Mouse (Mus musculus) skeletal muscle tissue, adult 2 months (tissue): ENCODE results near the gene Ccdc50.

Experiments
- DNase-seq: peaks from one replicate; pipeline ENCODE4 v3.0.0-alpha.2; 2012; ENCODE audit warnings: low read depth, low spot score

Ccdc50 gene

GRCm38 (mm10) chr16:27388761-27389451, at the start of gene Ccdc50:
Ccdc50 (plus strand) TSS chr16:27388869.
- peak; percentile 59 for DNase-seq

GRCm38 (mm10) chr16:27347521-27347920, 41.1 kb upstream of the Ccdc50 start:
- no peak for DNase-seq

GRCm38 (mm10) chr16:27348359-27348758, 40.3 kb upstream of the Ccdc50 start:
- no peak for DNase-seq

GRCm38 (mm10) chr16:27349235-27349634, 39.4 kb upstream of the Ccdc50 start:
- DNase-seq = no peak

- DNase-seq = no peak
Measured at GRCm38 (mm10) chr16:27349878-27350532, 38.7 kb upstream of the Ccdc50 start.

- no peak for DNase-seq
Measured at GRCm38 (mm10) chr16:27354464-27354863, 34.2 kb upstream of the Ccdc50 start.

- no peak for DNase-seq
Measured at GRCm38 (mm10) chr16:27360059-27360458, 28.6 kb upstream of the Ccdc50 start.

- no peak for DNase-seq
Measured at GRCm38 (mm10) chr16:27370191-27370590, 18.5 kb upstream of the Ccdc50 start, which contains the start of gene Uts2b. Uts2b (minus strand) TSS chr16:27370239.

- no peak for DNase-seq
Measured at GRCm38 (mm10) chr16:27370700-27371099, 18.0 kb upstream of the Ccdc50 start.

GRCm38 (mm10) chr16:27374139-27374538, 14.5 kb upstream of the Ccdc50 start:
- DNase-seq = peak; percentile 36

- DNase-seq = no peak
Measured at GRCm38 (mm10) chr16:27375318-27375717, 13.4 kb upstream of the Ccdc50 start.

GRCm38 (mm10) chr16:27376556-27376955, 12.1 kb upstream of the Ccdc50 start:
- no peak for DNase-seq

- DNase-seq = no peak
Measured at GRCm38 (mm10) chr16:27382217-27382616, 6.5 kb upstream of the Ccdc50 start.

- peak; percentile 36 for DNase-seq
Measured at GRCm38 (mm10) chr16:27384893-27385603, 3.6 kb upstream of the Ccdc50 start.

- DNase-seq = no peak
Measured at GRCm38 (mm10) chr16:27385649-27386048, 3.0 kb upstream of the Ccdc50 start.

- DNase-seq = no peak
Measured at GRCm38 (mm10) chr16:27386850-27387407, 1.7 kb upstream of the Ccdc50 start.

GRCm38 (mm10) chr16:27387634-27388611, 746 bp upstream of the Ccdc50 start:
- no peak for DNase-seq

GRCm38 (mm10) chr16:27389534-27390282, 1.0 kb downstream of the Ccdc50 start:
- DNase-seq = peak; percentile 56

GRCm38 (mm10) chr16:27390306-27390705, 1.6 kb downstream of the Ccdc50 start:
- DNase-seq = no peak

GRCm38 (mm10) chr16:27391845-27392244, 3.2 kb downstream of the Ccdc50 start:
- no peak for DNase-seq
